Mouse (Mus musculus) left cerebral cortex, postnatal 4 days (tissue): ENCODE measurements around the gene 4932438H23Rik. TPM values are rescaled to one million over a fixed set of nuclear protein-coding genes. Genes with fewer than 3 reads are reported as not detected.
A peak's percentile ranks its signal among the peaks of the same experiment; 100 is the strongest.

Source experiments
- DNase-seq: peaks from one replicate; pipeline ENCODE4 v3.0.0-alpha.2; 2022
- intact Hi-C: fragments of 180-260 bp; cut with DNase I; formaldehyde crosslinking; loops from one replicate; pipeline ENCODE4 v1.15.1; 2025
- total RNA-seq, 2 experiments: library from RNA; stranded (reverse); gene quantifications; 2 replicates each; pipeline ENCODE4 v1.2.3; 2021

4932438H23Rik gene
- total RNA-seq, 2 experiments from 2014 or later, result 0.40 to 0.44 TPM

- no peak for DNase-seq
- intact Hi-C loops, result no loop called here
Measured at GRCm38 (mm10) chr16:91015761-91016160, 79.2 kb downstream of the 4932438H23Rik start.

DNA sequence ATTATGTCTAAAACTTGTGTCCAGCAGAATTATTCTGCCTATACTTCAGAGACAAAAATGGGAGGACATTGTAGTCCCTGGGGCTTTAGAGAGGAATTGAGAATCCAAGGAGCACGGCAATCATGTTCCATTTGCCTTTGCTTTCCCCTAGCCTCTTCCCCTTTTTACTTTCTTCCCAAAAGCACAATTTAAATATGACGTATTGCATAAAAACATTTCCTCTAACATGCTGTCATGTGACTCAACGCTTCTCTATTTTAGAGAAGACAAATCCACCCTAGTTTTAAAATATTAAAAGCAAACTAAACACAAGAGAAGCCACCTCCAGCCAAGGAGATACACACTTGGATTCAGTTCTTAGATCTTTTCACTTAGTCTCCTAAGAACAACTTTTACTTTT is 83.1 kb downstream of the 4932438H23Rik start:
- no peak for DNase-seq
- intact Hi-C loops, result no loop called here

GRCm38 (mm10) chr16:91011021-91011683 is 83.8 kb downstream of the 4932438H23Rik start, which contains the start of gene Synj1:
Gene Synj1 (minus strand): TSS chr16:91011308.
- peak; percentile 91 for DNase-seq
- intact Hi-C loops, result no loop called here

DNA sequence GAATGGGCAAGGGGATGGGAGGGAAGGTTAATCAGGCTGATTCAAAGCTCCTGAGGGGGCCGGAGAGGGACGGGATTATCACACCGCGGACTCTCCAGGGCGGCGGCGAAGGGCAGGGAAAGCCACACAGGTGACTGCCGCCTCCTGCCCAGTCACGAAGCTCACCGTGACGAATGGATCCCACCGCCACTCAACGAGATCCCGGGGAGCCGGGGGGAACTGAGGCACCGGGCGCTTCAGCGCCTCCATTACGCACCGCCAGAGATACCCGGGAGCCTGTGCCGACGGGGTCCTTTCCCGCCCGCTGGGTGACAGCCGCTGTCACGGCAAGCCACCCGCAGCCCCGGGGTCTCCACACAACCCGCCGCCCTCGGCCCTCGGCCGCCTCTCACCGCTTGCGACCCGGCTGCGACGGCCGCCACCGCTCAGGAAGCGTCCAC is 84.3 kb downstream of the 4932438H23Rik start:
- DNase-seq, result no peak

GRCm38 (mm10) chr16:91009942-91010529 is 84.9 kb downstream of the 4932438H23Rik start:
- DNase-seq, result no peak
- intact Hi-C loops, result no loop called here

More for the DNA sequence above, 84.3 kb downstream of the 4932438H23Rik start:
- intact Hi-C loops, result no loop called here

GRCm38 (mm10) chr16:91004915-91005538 is 89.9 kb downstream of the 4932438H23Rik start:
- DNase-seq, result no peak
- intact Hi-C loops, result no loop called here

Other genes starting within 250 kb of the 4932438H23Rik start
- gene Cfap298, start 160.0 kb downstream of the 4932438H23Rik start, total RNA-seq, result 10 to 100 TPM; 31.6 to 35.8 TPM
- 100 to 1,000 TPM; 140 to 164 TPM for gene Synj1, start 83.8 kb downstream of the 4932438H23Rik start, total RNA-seq
- gene Paxbp1, start 50.6 kb downstream of the 4932438H23Rik start, total RNA-seq, result 10 to 100 TPM; 91.2 to 94.8 TPM
- 10 to 100 TPM; 30.9 to 34.9 TPM for gene Olig2, start 130.3 kb upstream of the 4932438H23Rik start, total RNA-seq
- 100 to 1,000 TPM in 1 of 2 experiments, 10 to 100 TPM in 1; 95.9 to 102 TPM for gene Olig1, start 174.7 kb upstream of the 4932438H23Rik start, total RNA-seq